Mouse (Mus musculus) gastrocnemius, postnatal 25 days (tissue): ENCODE data around the gene Gm42906. TPM values are rescaled to one million over a fixed set of nuclear protein-coding genes. Genes with fewer than 3 reads are reported as not detected.

Source experiments
- DNase-seq: peaks from one replicate; pipeline ENCODE4 v3.0.0; 2022
- total RNA-seq, 2 experiments: library from RNA; stranded (reverse); gene quantifications; 1 replicate in 1 of 2; 2 replicates in 1 of 2; pipeline ENCODE4 v1.2.3; 2021

The Gm42906 gene
- total RNA-seq, 2 experiments from 2014 or later, result 0.91 to 1.9 TPM

GRCm38 (mm10) chr5:151061942-151062341 lies 366.0 kb downstream of the Gm42906 start:
- DNase-seq, result no peak

DNA sequence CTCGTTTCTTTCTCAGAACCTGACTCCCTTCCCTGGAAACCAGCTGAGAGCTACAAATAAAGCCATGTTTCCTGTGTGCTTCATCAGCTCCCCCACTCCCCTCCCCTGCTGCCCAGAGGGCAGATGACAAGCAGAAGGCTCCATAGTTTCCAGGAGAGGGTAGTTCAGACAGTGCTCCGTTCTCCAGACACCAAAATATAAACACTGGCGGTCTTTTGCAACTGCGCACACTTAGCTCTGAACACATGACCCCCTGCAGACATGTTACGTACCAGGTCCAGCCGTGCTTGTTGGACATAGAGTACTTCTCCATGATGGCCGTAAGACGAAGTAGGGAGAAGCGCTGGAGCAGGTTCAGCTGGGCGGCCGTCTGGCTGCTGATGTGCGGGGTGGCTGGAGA lies 367.5 kb downstream of the Gm42906 start:
- DNase-seq, result no peak

DNA sequence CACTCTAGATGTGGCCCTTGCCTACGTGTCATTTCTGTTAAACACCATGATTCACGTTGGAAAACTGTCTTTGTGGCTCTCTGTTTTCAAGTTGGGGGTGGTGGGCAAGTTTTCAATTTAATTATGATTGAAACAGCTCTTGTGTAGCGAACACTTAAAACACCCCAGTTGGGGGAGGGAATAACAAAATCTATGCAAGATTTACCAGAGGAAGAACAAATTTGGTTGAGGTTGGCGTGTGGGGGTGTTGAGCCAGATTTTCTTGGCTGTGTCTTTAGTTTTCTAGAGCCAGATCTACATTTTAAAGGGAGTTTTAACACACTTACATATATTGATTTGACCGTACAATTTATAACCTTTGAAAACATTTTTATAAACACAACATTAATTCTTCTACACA lies 368.2 kb downstream of the Gm42906 start:
- no peak for DNase-seq

GRCm38 (mm10) chr5:151059352-151059751 lies 368.6 kb downstream of the Gm42906 start:
- no peak for DNase-seq

GRCm38 (mm10) chr5:151057716-151058115 lies 370.2 kb downstream of the Gm42906 start:
- no peak for DNase-seq

DNA sequence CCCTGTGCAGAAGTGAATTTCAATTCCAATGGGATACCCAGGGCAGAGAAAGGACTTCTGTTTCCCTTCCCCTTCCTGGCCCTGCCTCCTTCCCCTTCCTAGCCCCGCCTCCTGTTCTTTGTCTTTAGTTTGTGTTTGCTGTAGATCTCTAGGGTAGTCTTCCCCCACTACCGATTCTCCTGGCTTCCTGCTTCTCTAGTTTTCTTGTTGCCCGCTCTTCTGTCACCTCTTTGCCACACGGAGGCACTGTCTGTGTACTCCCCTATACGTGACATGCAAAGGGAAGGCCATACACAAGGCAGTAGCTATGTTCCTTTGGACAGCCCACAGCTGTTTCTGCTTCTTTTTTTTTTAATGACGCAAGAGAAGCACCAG lies 371.1 kb downstream of the Gm42906 start:
- no peak for DNase-seq

GRCm38 (mm10) chr5:151056255-151056919 lies 371.6 kb downstream of the Gm42906 start:
- no peak for DNase-seq

DNA sequence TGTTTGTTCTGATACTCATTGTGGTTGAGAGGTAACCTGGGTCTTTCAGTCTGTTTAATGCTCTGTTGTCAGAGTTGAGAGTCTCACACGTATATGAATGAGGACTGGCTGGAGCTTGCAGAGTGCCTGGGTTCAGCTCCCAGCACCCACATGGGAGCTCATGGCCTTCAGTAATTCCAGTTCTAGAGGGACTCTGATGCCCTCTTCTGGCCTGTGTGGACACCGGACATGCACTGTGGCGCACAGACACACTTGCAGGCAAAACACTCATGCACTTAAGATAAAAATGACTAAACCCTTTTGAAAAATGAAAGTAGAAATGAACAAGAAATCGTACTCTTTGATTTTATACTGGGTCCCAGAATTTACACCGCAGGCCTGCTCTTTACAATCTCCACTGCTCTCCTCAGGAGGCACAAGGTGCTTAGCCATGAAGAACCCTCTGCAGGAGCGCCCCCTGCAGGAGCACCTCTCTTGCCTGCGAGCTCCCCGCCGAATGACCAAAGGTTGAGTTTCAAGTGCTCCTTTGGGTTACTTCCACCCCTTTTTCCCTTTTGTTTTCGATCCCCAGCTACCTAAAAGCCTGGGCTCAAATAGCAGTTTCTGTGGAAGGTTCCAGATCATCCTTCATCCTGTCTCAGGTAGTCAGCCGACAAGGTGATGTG lies 372.4 kb downstream of the Gm42906 start:
- no peak for DNase-seq

GRCm38 (mm10) chr5:151054743-151055114 lies 373.2 kb downstream of the Gm42906 start:
- no peak for DNase-seq

GRCm38 (mm10) chr5:151054100-151054742 lies 373.7 kb downstream of the Gm42906 start:
- no peak for DNase-seq

- DNase-seq, result no peak
Observed at GRCm38 (mm10) chr5:151053190-151053589, 374.8 kb downstream of the Gm42906 start.

DNA sequence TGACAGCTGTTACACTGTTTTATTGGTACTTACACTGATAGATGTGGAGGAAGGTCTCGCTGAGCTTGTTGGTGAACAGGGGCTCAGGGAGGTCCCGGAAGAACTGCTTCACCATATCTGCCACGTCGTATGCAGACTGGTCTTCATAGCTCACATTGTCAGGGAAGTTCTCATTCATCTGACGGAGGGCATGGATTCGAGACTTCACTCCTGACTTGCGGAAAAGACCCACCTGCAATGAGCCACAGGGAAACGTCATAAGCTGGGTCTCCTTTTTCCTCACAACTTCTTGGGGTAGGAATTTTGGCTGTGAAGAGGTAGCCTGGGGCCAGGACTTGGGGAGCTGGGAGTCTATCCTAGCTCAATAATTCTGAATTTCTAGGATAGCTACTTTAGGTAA lies 375.6 kb downstream of the Gm42906 start:
- no peak for DNase-seq

- no peak for DNase-seq
Observed at GRCm38 (mm10) chr5:151047488-151047887, 380.5 kb downstream of the Gm42906 start.

- peak; percentile 60 for DNase-seq
Observed at GRCm38 (mm10) chr5:151046917-151047316, 381.0 kb downstream of the Gm42906 start.

GRCm38 (mm10) chr5:151046131-151046530 lies 381.8 kb downstream of the Gm42906 start:
- no peak for DNase-seq

DNA sequence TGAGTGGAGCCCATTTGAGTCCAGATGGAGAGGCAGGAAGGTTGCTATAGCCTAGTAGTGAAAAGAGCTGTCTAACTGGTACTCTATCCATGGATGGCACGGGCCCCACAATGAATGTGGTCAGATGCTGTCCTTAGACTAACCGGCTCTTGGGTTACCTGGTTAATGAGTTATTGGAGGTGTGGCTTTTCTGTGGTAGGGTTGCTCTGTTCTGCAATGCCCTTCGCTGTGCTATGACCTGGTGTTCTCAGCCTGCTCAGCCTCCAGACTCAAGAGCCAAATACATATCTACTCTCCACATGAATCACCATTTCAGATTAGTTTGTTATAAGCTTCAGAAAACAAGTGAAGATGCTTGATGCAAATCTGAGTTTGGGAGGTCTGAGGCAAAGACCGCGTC lies 385.1 kb downstream of the Gm42906 start:
- DNase-seq, result no peak

- no peak for DNase-seq
Observed at GRCm38 (mm10) chr5:151037871-151038270, 390.1 kb downstream of the Gm42906 start.

- DNase-seq, result no peak
Observed at GRCm38 (mm10) chr5:151034715-151035512, 393.0 kb downstream of the Gm42906 start.

GRCm38 (mm10) chr5:151028906-151029305 lies 399.1 kb downstream of the Gm42906 start:
- DNase-seq, result no peak

- DNase-seq, result no peak
Observed at GRCm38 (mm10) chr5:151027171-151027570, 400.8 kb downstream of the Gm42906 start.

- DNase-seq, result no peak
Observed at GRCm38 (mm10) chr5:151026069-151026468, 401.9 kb downstream of the Gm42906 start.

DNA sequence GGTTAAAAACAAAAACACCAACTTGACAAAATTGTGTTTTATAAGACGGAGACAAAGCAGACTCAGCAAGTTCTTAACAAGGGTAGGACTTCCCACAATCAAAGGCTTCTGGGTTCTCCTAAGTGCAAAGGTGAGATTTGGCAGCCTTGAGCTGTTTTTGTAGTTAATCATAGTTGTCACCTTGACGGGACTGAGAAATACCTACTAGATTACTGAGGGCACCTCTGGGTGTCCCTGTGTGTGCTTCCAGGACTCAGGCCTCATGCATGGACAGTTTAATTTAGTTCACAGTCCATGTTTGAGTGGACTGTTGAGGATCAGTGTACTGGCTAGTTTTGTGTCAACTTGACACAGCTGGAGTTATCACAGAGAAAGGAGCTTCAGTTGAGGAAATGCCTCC lies 403.5 kb downstream of the Gm42906 start:
- no peak for DNase-seq

DNA sequence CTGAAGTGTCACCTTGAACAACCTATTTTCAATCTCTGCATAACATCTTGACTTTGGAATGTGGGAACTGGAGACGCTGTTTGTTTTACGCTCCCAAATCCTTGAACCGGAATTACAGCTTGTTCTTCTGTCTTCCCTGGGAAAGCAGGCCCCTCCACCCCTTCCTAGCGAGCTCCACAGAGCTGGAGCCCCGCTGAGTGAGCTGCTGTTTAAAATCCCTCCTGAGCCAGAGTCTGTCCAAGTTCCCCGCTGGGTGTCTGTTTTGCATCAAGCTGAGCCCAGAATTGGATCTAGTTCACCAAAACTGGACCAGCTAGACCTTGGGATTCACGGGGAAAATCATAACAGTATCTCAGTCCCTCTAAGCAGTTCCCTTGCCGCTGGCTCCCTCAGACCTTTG lies 404.5 kb downstream of the Gm42906 start:
- peak; percentile 17 for DNase-seq
